39 mouse cellular contexts compared by ENCODE assay signal in the genomic region with DNA sequence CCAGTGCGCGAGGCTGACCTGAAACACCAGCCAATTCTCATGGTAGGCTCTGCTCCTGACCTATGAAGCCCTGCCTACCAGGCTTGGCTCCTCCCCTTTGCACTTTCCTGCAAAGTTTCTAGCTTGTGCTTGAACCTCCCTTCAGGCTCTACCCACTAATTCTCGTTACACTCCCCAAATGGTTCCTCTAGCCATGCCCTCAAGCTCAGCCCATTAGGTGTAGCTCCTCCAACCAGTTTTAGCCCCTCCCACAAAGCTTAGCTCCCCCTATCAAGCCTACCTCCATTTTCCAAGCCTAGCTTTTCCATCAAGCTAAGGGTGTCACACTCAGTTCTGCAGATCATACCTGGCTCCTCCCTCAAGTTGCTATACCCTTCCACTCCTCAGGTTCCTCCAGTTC. TPM values are rescaled to one million over a fixed set of nuclear protein-coding genes. Genes with fewer than 3 reads are reported as not detected.
DNase-seq lines count a peak whose midpoint lies in the region; ATAC-seq and TF ChIP-seq lines count a peak whose summit lies in the region.
"Had no signal": no experiment of that assay in that cellular context is flagged by ENCODE, and none has a peak within 500 bp of the region (broad histone marks: within the 10 kb centered on the region; RNA-seq: fewer than 3 reads in every experiment).

No protein-coding gene starts in this region.

- WGBS in limb, embryonic 13.5 days, result 73% methylated on average over 3 of the region's 3 CpGs
- WGBS in limb, embryonic 10.5 days, result 60% methylated on average over 3 of the region's 3 CpGs
- 51% methylated on average over 3 of the region's 3 CpGs for WGBS in liver, embryonic 13.5 days (ENCODE audit: insufficient replicate concordance)

- no peaks in the 10 kb centered on the region for H3K27me3 ChIP-seq in limb, embryonic 13.5 days
- H3K27me3 ChIP-seq in limb, embryonic 10.5 days (ENCODE audit: low read depth, poor library complexity, severe bottlenecking), result no peaks in the 10 kb centered on the region
- no peaks in the 10 kb centered on the region for H3K27me3 ChIP-seq in E14TG2a.4 (ENCODE audit: insufficient read depth, low read length)
- H3K27me3 ChIP-seq in liver, embryonic 13.5 days, result no peaks in the 10 kb centered on the region
- H3K27me3 ChIP-seq: embryonic facial prominence, embryonic 13.5 days; forebrain, embryonic 12.5 days; heart, embryonic 13.5 days; neural tube, embryonic 15.5 days; Patski had no signal

- peaks cover 30% of the 10 kb centered on the region for H3K36me3 ChIP-seq in limb, embryonic 13.5 days
- H3K36me3 ChIP-seq in limb, embryonic 10.5 days, result peaks cover 8% of the 10 kb centered on the region; the same call in 1 of the 2 replicates
- H3K36me3 ChIP-seq in E14TG2a.4 (ENCODE audit: insufficient read depth, low read length) (peaks cover 52% of the 10 kb centered on the region), ES-E14 (ENCODE audit: control insufficient read depth, insufficient read depth, low read length, poor library complexity, severe bottlenecking) (peaks cover 30% of the 10 kb centered on the region)
- H3K36me3 ChIP-seq in liver, embryonic 13.5 days, result no peaks in the 10 kb centered on the region; the same call in 1 of the 2 replicates
- H3K36me3 ChIP-seq: heart, embryonic 13.5 days had no signal

- 0 out of 2 replicates have a peak, but pooled peaks have one; percentile 9 for ATAC-seq in limb, embryonic 13.5 days (ENCODE audit: low FRiP score, low read depth)
- 0 out of 2 replicates have a peak, but pooled peaks have one; percentile 16 for ATAC-seq in liver, embryonic 13.5 days (ENCODE audit: low read depth)
- ATAC-seq: activated CD4-positive, CD25-positive, alpha-beta regulatory T cell, adult 4 months; Patski had no signal

- no peaks in the 10 kb centered on the region for H3K9me3 ChIP-seq in limb, embryonic 13.5 days
- H3K9me3 ChIP-seq in limb, embryonic 10.5 days (replicated peaks), result no peaks in the 10 kb centered on the region
- H3K9me3 ChIP-seq in E14TG2a.4 (ENCODE audit: low read length) (no peaks in the 10 kb centered on the region), ES-E14 (ENCODE audit: control insufficient read depth, insufficient read depth, low read depth, low read length) (no peaks in the 10 kb centered on the region)
- no peaks in the 10 kb centered on the region for H3K9me3 ChIP-seq in liver, embryonic 13.5 days (replicated peaks)
- H3K9me3 ChIP-seq: embryonic facial prominence, embryonic 13.5 days; forebrain, embryonic 12.5 days; heart, embryonic 13.5 days; hindbrain, embryonic 10.5 days; neural tube, embryonic 15.5 days had no signal

- no peaks in the 10 kb centered on the region for H3K4me1 ChIP-seq in limb, embryonic 13.5 days
- no peaks in the 10 kb centered on the region for H3K4me1 ChIP-seq in limb, embryonic 10.5 days
- peaks cover 67% of the 10 kb centered on the region for H3K4me1 ChIP-seq in E14TG2a.4 (replicated peaks; ENCODE audit: low read depth, low read length)
- H3K4me1 ChIP-seq in ES-E14 (ENCODE audit: control insufficient read depth in 2 of 2, insufficient read depth in 2 of 2, low read length in 2 of 2, poor library complexity in 1 of 2), result peaks cover 13 to 35% of the 10 kb centered on the region in 2 experiments
- 0 out of 2 replicates have a peak, but pooled peaks cover 3% of the 10 kb centered on the region for H3K4me1 ChIP-seq in liver, embryonic 13.5 days (replicated peaks)
- H3K4me1 ChIP-seq: forebrain, embryonic 12.5 days; heart, embryonic 13.5 days; hindbrain, embryonic 10.5 days had no signal

- H3K9ac ChIP-seq in limb, embryonic 13.5 days, result no peak overlapping the region
- H3K9ac ChIP-seq in ES-E14 (ENCODE audit: insufficient read depth, low read depth, low read length, poor library complexity, severe bottlenecking), result peak overlapping the region; percentile 78
- no peak overlapping the region for H3K9ac ChIP-seq in liver, embryonic 13.5 days
- H3K9ac ChIP-seq: embryonic facial prominence, embryonic 13.5 days; forebrain, embryonic 12.5 days; heart, embryonic 13.5 days; neural tube, embryonic 15.5 days had no signal

- in situ Hi-C loops in ES-E14 (cut with MboI; ENCODE audit: low sequenced_read_pairs in 2 of 2, unreplicated experiment in 2 of 2), result no loop called here

- H3K4me3 ChIP-seq in limb, embryonic 13.5 days, result no peak overlapping the region
- H3K4me3 ChIP-seq in limb, embryonic 10.5 days, result no peak overlapping the region
- H3K4me3 ChIP-seq in E14TG2a.4 (replicated peaks; ENCODE audit: low read length) (peak overlapping the region; percentile 76), ES-E14 (ENCODE audit: insufficient read depth in 1 of 2, low read depth in 1 of 2, low read length in 2 of 2, poor library complexity in 1 of 2, severe bottlenecking in 1 of 2) (peak overlapping the region; percentile 41 to 65)
- H3K4me3 ChIP-seq in liver, embryonic 13.5 days (replicated peaks), result no peak overlapping the region
- H3K4me3 ChIP-seq: embryonic facial prominence, embryonic 13.5 days; erythroblast, embryonic 14.5 days; forebrain, embryonic 12.5 days; heart, embryonic 13.5 days; hindbrain, embryonic 10.5 days; neural tube, embryonic 15.5 days had no signal

- no peak for TF ChIP-seq CTCF in E14TG2a.4 (conservative IDR thresholded peaks at IDR 0.05; ENCODE audit: low read length)

- no peak overlapping the region for H3K4me2 ChIP-seq in limb, embryonic 13.5 days (replicated peaks)
- H3K4me2 ChIP-seq in liver, embryonic 13.5 days, result no peak overlapping the region
- H3K4me2 ChIP-seq: embryonic facial prominence, embryonic 13.5 days; forebrain, embryonic 12.5 days; heart, embryonic 13.5 days; midbrain, embryonic 11.5 days; neural tube, embryonic 15.5 days had no signal

- DNase-seq in limb, embryonic 10.5 days (ENCODE audit: low spot score), result no peak
- DNase-seq in ES-E14 (ENCODE audit: low read depth, low spot score), result no peak
- DNase-seq in liver, embryonic 13.5 days, result no peak
- no peak for DNase-seq in adrenal gland, postnatal 25 days
- no peak for DNase-seq in heart, postnatal 10 days
- DNase-seq: adrenal gland, adult 8-10 months; cerebellum, adult 11 months; cerebellum, adult 9-11 months; embryo, embryonic 11 days; gastrocnemius, postnatal 10 days; heart, postnatal 14 days; kidney, adult 8-10 months; kidney, postnatal 4 days; left cerebral cortex, postnatal 4 days; lung, adult 2 months; lung, postnatal 10 days; retina, postnatal 1 day; right cerebral cortex, postnatal 14 days; thymus, postnatal 4 days had no signal

- no peak overlapping the region for H3K27ac ChIP-seq in limb, embryonic 13.5 days
- H3K27ac ChIP-seq in limb, embryonic 10.5 days, result no peak overlapping the region
- peak overlapping the region; percentile 78 for H3K27ac ChIP-seq in ES-E14 (ENCODE audit: insufficient read depth, low read depth, low read length, poor library complexity, severe bottlenecking)
- H3K27ac ChIP-seq in liver, embryonic 13.5 days, result no peak overlapping the region
- H3K27ac ChIP-seq: embryonic facial prominence, embryonic 13.5 days; forebrain, embryonic 12.5 days; heart, embryonic 13.5 days; hindbrain, embryonic 10.5 days; kidney, postnatal 0 days; neural tube, embryonic 15.5 days had no signal

- intact Hi-C loops in heart, postnatal 10 days (cut with DNase I), result no loop called here

TF ChIP-seq in ES-E14, 5 proteins besides CTCF, POLR2A, EP300 and RAD21:
- TF ChIP-seq ZNF384 (IDR thresholded peaks at IDR 0.05; ENCODE audit: low read depth, low read length) (no peak), CHD2 (IDR thresholded peaks at IDR 0.05; ENCODE audit: low read depth, low read length) (no peak), MAFK (IDR thresholded peaks at IDR 0.05; ENCODE audit: insufficient read depth, low read depth, low read length) (no peak), ZC3H11A (IDR thresholded peaks at IDR 0.05; ENCODE audit: borderline replicate concordance, low read depth, low read length) (no peak), HCFC1 (IDR thresholded peaks at IDR 0.05; ENCODE audit: borderline replicate concordance, insufficient read depth, low read length) (no peak)

RNA-seq across cellular contexts. Expression of a gene that starts 11.0 kb away (rescaled TPM):
- 6.6 and 7.2 TPM in 2 replicates for polyA plus RNA-seq in limb, embryonic 13.5 days (2015; fragmentation: Nextera tagmentation; extraction: Ambion mirVana)
- 5.3 and 6.0 TPM in 2 replicates for polyA plus RNA-seq in limb, embryonic 10.5 days (2016; fragmentation: Nextera tagmentation; extraction: Ambion mirVana)
- 22.4 and 36.8 TPM in 2 replicates for total RNA-seq in ES-E14 (2012; rRNA removed)
- polyA plus RNA-seq in liver, embryonic 13.5 days (2015; fragmentation: Nextera tagmentation; extraction: Ambion mirVana), result 1.3 and 1.4 TPM in 2 replicates
- total RNA-seq in adrenal gland, postnatal 25 days (2021), result 7.0 and 10.0 TPM in 2 replicates
- 1 to 10 TPM; 1.1 to 1.9 TPM for total RNA-seq in heart, postnatal 10 days (2021)
- polyA plus RNA-seq: activated CD4-positive, CD25-positive, alpha-beta regulatory T cell, adult 4 months had no signal

RNA-seq across cellular contexts. Expression of a gene that starts 23.1 kb away (rescaled TPM):
- 60.9 and 61.1 TPM in 2 replicates for polyA plus RNA-seq in limb, embryonic 13.5 days (2015; fragmentation: Nextera tagmentation; extraction: Ambion mirVana)
- polyA plus RNA-seq in limb, embryonic 10.5 days (2016; fragmentation: Nextera tagmentation; extraction: Ambion mirVana), result 76.0 and 78.7 TPM in 2 replicates
- 76.0 and 78.9 TPM in 2 replicates for total RNA-seq in ES-E14 (2012; rRNA removed)
- polyA plus RNA-seq in liver, embryonic 13.5 days (2015; fragmentation: Nextera tagmentation; extraction: Ambion mirVana), result 34.9 and 35.3 TPM in 2 replicates
- 34.8 and 40.9 TPM in 2 replicates for total RNA-seq in adrenal gland, postnatal 25 days (2021)
- total RNA-seq in heart, postnatal 10 days (2021), result 10 to 100 TPM; 18.8 to 21.5 TPM

RNA-seq across cellular contexts. Expression of a gene that starts 23.3 kb away (rescaled TPM):
- 97.7 and 99.1 TPM in 2 replicates for polyA plus RNA-seq in limb, embryonic 13.5 days (2015; fragmentation: Nextera tagmentation; extraction: Ambion mirVana)
- polyA plus RNA-seq in limb, embryonic 10.5 days (2016; fragmentation: Nextera tagmentation; extraction: Ambion mirVana), result 92.1 and 92.9 TPM in 2 replicates
- total RNA-seq in ES-E14 (2012; rRNA removed), result 97.6 and 110 TPM in 2 replicates
- 93.4 and 99.6 TPM in 2 replicates for polyA plus RNA-seq in liver, embryonic 13.5 days (2015; fragmentation: Nextera tagmentation; extraction: Ambion mirVana)
- 90.3 and 117 TPM in 2 replicates for total RNA-seq in adrenal gland, postnatal 25 days (2021)
- total RNA-seq in heart, postnatal 10 days (2021), result 10 to 100 TPM; 69.8 to 76.2 TPM

RNA-seq across cellular contexts. Expression of a gene that starts 27.3 kb away (rescaled TPM):
- polyA plus RNA-seq in limb, embryonic 13.5 days (2015; fragmentation: Nextera tagmentation; extraction: Ambion mirVana), result 0.33 TPM in 1 of 2 replicates, not detected in the other
- 1.0 and 1.3 TPM in 2 replicates for polyA plus RNA-seq in limb, embryonic 10.5 days (2016; fragmentation: Nextera tagmentation; extraction: Ambion mirVana)
- 0.79 and 0.89 TPM in 2 replicates for total RNA-seq in ES-E14 (2012; rRNA removed)
- polyA plus RNA-seq in liver, embryonic 13.5 days (2015; fragmentation: Nextera tagmentation; extraction: Ambion mirVana), result not detected in 2 replicates
- not detected in 2 replicates for total RNA-seq in adrenal gland, postnatal 25 days (2021)
- total RNA-seq in heart, postnatal 10 days (2021), result not detected
- total RNA-seq: adrenal gland, adult 8-10 months; gastrocnemius, postnatal 10 days; heart, adult 8-10 months; heart, postnatal 14 days; layer of hippocampus, adult 8-10 months; liver, adult 2 months had no signal
- polyA plus RNA-seq: activated CD4-positive, CD25-positive, alpha-beta regulatory T cell, adult 4 months; erythroblast, embryonic 14.5 days; heart, embryonic 13.5 days; hindbrain, embryonic 10.5 days; intestine, embryonic 14.5 days; kidney, postnatal 0 days; liver, adult 2 months; lung, adult 2 months; Patski; small intestine, adult 2 months; testis, adult 2 months had no signal

RNA-seq across cellular contexts. Expression of a gene that starts 30.3 kb away (rescaled TPM):
- polyA plus RNA-seq in limb, embryonic 13.5 days (2015; fragmentation: Nextera tagmentation; extraction: Ambion mirVana), result 0.65 and 0.79 TPM in 2 replicates
- polyA plus RNA-seq in limb, embryonic 10.5 days (2016; fragmentation: Nextera tagmentation; extraction: Ambion mirVana), result 3.5 and 4.0 TPM in 2 replicates
- 4.5 and 4.6 TPM in 2 replicates for total RNA-seq in ES-E14 (2012; rRNA removed)
- polyA plus RNA-seq in liver, embryonic 13.5 days (2015; fragmentation: Nextera tagmentation; extraction: Ambion mirVana), result 2.5 and 2.8 TPM in 2 replicates
- total RNA-seq in adrenal gland, postnatal 25 days (2021), result not detected in 2 replicates
- total RNA-seq in heart, postnatal 10 days (2021), result under 1 TPM; 0.30 to 0.91 TPM
- total RNA-seq: adrenal gland, adult 8-10 months; layer of hippocampus, postnatal 25 days; left cerebral cortex, postnatal 4 days had no signal
- polyA plus RNA-seq: activated CD4-positive, CD25-positive, alpha-beta regulatory T cell, adult 4 months; erythroblast, embryonic 14.5 days; testis, adult 2 months; thymus, postnatal 0 days had no signal

Comparison
In these comparisons a context has a peak if more than half of its experiments do, and no peak if none do; other contexts are left out.
1. H3K4me3 ChIP-seq: peak in E14TG2a.4 (single experiment) and ES-E14 (2 of 2); none in limb, embryonic 13.5 days (single experiment), limb, embryonic 10.5 days (single experiment) and liver, embryonic 13.5 days (single experiment).